Mouse (Mus musculus) liver, embryonic 14.5 days (tissue): ENCODE measurements at regions not wholly inside any gene's neighbourhood (a gene's known extent, or its start where the extent isn't known, plus 50 kb on each side); places are given as distances from the start of the nearest gene placed in this dataset.

Experiments
- ATAC-seq: fragments of 200-750 bp; cut with Nextera tagmentation; 2 replicates; pipeline ENCODE4 v1.8.0; 2017; ENCODE audit warnings: moderate number of reproducible peaks, mild to moderate bottlenecking, moderate library complexity; ENCODE audit not compliant: insufficient read depth
- DNase-seq, 3 experiments: peaks; one replicate each; pipeline ENCODE4 v3.0.0-alpha.2; 2012 to 2013; ENCODE audit warnings: low read depth in 3 of 3, low spot score in 3 of 3
- H3K27ac ChIP-seq: fragments of 300-500 bp; sonication (generic); 2 replicates; pipeline ENCODE4 v1.5.1; 2014; ENCODE audit warnings: moderate library complexity, mild to moderate bottlenecking, control low read depth, inconsistent platforms
- H3K27me3 ChIP-seq: fragments of 300-500 bp; sonication (generic); 2 replicates; pipeline ENCODE4 v1.6.1; 2014; ENCODE audit warnings: mild to moderate bottlenecking, low read length, moderate library complexity; ENCODE audit not compliant: control insufficient read depth, insufficient read depth
- H3K36me3 ChIP-seq: fragments of 300-500 bp; sonication (generic); replicated peaks from 2 replicates; pipeline ENCODE4 v1.6.1; 2014; ENCODE audit warnings: low read depth; ENCODE audit not compliant: control insufficient read depth, insufficient read depth
- H3K4me1 ChIP-seq, 2 experiments: fragments of 200-500 bp in 1 of 2; fragments of 300-500 bp in 1 of 2; sonication (generic) in 1 of 2; replicated peaks; 2 replicates each; pipeline ENCODE4 v1.6.1; 2012 to 2014; ENCODE audit warnings: antibody characterized with exemption in 1 of 2, inconsistent platforms in 1 of 2, low read length in 1 of 2; ENCODE audit not compliant: control insufficient read depth in 2 of 2, insufficient read depth in 2 of 2
- H3K4me2 ChIP-seq: fragments of 300-500 bp; sonication (generic); 2 replicates; pipeline ENCODE4 v1.6.1; 2014; ENCODE audit warnings: low read depth, mild to moderate bottlenecking, control low read depth, moderate library complexity
- H3K4me3 ChIP-seq, 2 experiments: fragments of 200-500 bp in 1 of 2; fragments of 300-500 bp in 1 of 2; sonication (generic) in 1 of 2; 2 replicates each; pipeline ENCODE4 v1.5.1; 2012 to 2014; ENCODE audit warnings: low read depth in 2 of 2, low read length in 2 of 2, mild to moderate bottlenecking in 2 of 2, control low read depth in 1 of 2, inconsistent platforms in 1 of 2, moderate library complexity in 1 of 2; ENCODE audit not compliant: insufficient read depth in 1 of 2
- H3K9ac ChIP-seq: fragments of 300-500 bp; sonication (generic); replicated peaks from 2 replicates; pipeline ENCODE4 v1.6.1; 2014; ENCODE audit warnings: mild to moderate bottlenecking, control low read depth, moderate library complexity
- H3K9me3 ChIP-seq: fragments of 300-500 bp; sonication (generic); 2 replicates; pipeline ENCODE4 v1.6.1; 2016; ENCODE audit warnings: low read length, mixed read lengths; ENCODE audit not compliant: control insufficient read depth
- CTCF ChIP-seq: IDR thresholded peaks from 2 replicates; pipeline ENCODE4 v1.5.1; 2016; ENCODE audit warnings: antibody characterized with exemption, low read depth, control low read depth
- EP300 ChIP-seq: IDR thresholded peaks from 2 replicates; pipeline ENCODE4 v1.6.1; 2016; ENCODE audit warnings: antibody characterized with exemption, low read depth
- WGBS: fragments of 180-500 bp; shearing (Covaris S2); extraction: QIAGEN DNeasy Blood & Tissue Kit; methylation state at CpG from one replicate; pipeline ENCODE4 v1.1.7; 2014; ENCODE audit not compliant: insufficient replicate concordance; 5-methylcytosine and 5-hydroxymethylcytosine counted together

GRCm38 (mm10) chr9:87844453-87844852 lies 113.4 kb upstream of the Tbx18 start:
- no peaks in the 10 kb centered on the region for H3K4me1 ChIP-seq
- no peaks in the 10 kb centered on the region for H3K9me3 ChIP-seq
- no peak for DNase-seq
- TF ChIP-seq EP300: no peak
- no peak for TF ChIP-seq CTCF
- ATAC-seq: no peak
- no peak overlapping the region for H3K4me3 ChIP-seq
- H3K36me3 ChIP-seq: no peaks in the 10 kb centered on the region
- no peak overlapping the region for H3K9ac ChIP-seq
- H3K4me2 ChIP-seq: no peak overlapping the region
- 55% methylated on average over 2 of the region's 2 CpGs for WGBS
- H3K27me3 ChIP-seq: no peaks in the 10 kb centered on the region
- no peak overlapping the region for H3K27ac ChIP-seq

GRCm38 (mm10) chr9:87848882-87849281 lies 117.8 kb upstream of the Tbx18 start:
- H3K27ac ChIP-seq: no peak overlapping the region
- H3K9ac ChIP-seq: no peak overlapping the region
- no peaks in the 10 kb centered on the region for H3K27me3 ChIP-seq
- no peak for TF ChIP-seq CTCF
- TF ChIP-seq EP300: no peak
- H3K4me2 ChIP-seq: no peak overlapping the region
- H3K9me3 ChIP-seq: no peaks in the 10 kb centered on the region
- WGBS: 76% methylated on average over 5 of the region's 5 CpGs
- no peaks in the 10 kb centered on the region for H3K36me3 ChIP-seq
- DNase-seq (no peak), ATAC-seq (no peak)
- H3K4me1 ChIP-seq: no peaks in the 10 kb centered on the region
- H3K4me3 ChIP-seq: no peak overlapping the region

- H3K4me2 ChIP-seq: no peak overlapping the region
Observed at GRCm38 (mm10) chr9:87850133-87850532, 119.1 kb upstream of the Tbx18 start.

GRCm38 (mm10) chr9:87861588-87861987 lies 130.5 kb upstream of the Tbx18 start:
- no peaks in the 10 kb centered on the region for H3K4me1 ChIP-seq
- no peak for ATAC-seq
- 33% methylated on average over 1 of the region's 1 CpGs for WGBS
- no peaks in the 10 kb centered on the region for H3K27me3 ChIP-seq
- H3K9me3 ChIP-seq: no peaks in the 10 kb centered on the region
- no peaks in the 10 kb centered on the region for H3K36me3 ChIP-seq
- H3K4me3 ChIP-seq: no peak overlapping the region
- H3K27ac ChIP-seq: no peak overlapping the region
- no peak for DNase-seq
- TF ChIP-seq CTCF (no peak), EP300 (no peak)
- no peak overlapping the region for H3K9ac ChIP-seq
- no peak overlapping the region for H3K4me2 ChIP-seq

More at GRCm38 (mm10) chr9:87850133-87850532, 119.1 kb upstream of the Tbx18 start:
- no peak overlapping the region for H3K4me3 ChIP-seq
- WGBS: 72% methylated on average over 1 of the region's 1 CpGs
- H3K36me3 ChIP-seq: no peaks in the 10 kb centered on the region
- no peak overlapping the region for H3K9ac ChIP-seq
- no peaks in the 10 kb centered on the region for H3K9me3 ChIP-seq
- TF ChIP-seq EP300: no peak
- TF ChIP-seq CTCF: no peak
- ATAC-seq: no peak
- no peak for DNase-seq
- no peaks in the 10 kb centered on the region for H3K27me3 ChIP-seq
- H3K27ac ChIP-seq: no peak overlapping the region
- H3K4me1 ChIP-seq: no peaks in the 10 kb centered on the region

- no peaks in the 10 kb centered on the region for H3K9me3 ChIP-seq
- H3K36me3 ChIP-seq: no peaks in the 10 kb centered on the region
- H3K9ac ChIP-seq: no peak overlapping the region
- no peak overlapping the region for H3K4me2 ChIP-seq
- no peaks in the 10 kb centered on the region for H3K4me1 ChIP-seq
- WGBS: 71% methylated on average over 6 of the region's 6 CpGs
- no peaks in the 10 kb centered on the region for H3K27me3 ChIP-seq
- H3K27ac ChIP-seq: no peak overlapping the region
- TF ChIP-seq CTCF (no peak), EP300 (no peak)
- no peak overlapping the region for H3K4me3 ChIP-seq
- DNase-seq: no peak
- ATAC-seq: no peak
Observed at GRCm38 (mm10) chr9:87865236-87865635, 134.2 kb upstream of the Tbx18 start.
